Mouse (Mus musculus): ENCODE measurements around the gene Hspg2.

The Hspg2 gene

DNA sequence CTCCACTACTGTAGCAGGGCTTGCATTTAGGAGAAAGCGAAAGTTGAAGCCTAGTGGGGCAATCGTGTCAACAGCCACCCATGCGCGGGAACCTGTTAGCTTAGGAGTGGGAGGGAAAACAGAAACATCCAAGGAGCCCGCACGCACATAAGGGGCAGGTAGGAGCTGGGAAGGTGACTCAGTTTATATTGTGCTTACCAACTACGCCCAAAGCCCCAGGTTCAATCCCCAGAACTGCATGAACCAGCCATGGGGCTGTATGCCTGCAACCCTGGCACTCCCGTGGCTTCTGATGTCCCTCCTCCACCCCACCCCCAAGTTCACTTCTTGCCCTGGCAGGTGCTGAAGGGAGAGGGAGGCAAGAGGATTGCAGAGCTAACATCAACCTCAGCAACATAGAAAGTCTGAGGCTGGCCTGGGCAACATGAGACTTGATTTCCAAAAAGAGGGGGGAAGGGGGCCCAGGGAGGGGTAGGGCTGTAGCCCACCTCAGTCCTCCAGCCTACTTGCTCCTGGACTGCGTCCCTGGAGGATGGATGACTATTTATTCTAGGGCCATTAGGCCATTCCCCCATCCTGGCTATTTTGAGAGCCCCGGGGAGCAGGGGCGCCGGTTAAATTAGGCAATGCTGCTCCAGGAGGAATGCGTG is 12.9 kb downstream of the Hspg2 start:
- DNase-seq: no peak

DNA sequence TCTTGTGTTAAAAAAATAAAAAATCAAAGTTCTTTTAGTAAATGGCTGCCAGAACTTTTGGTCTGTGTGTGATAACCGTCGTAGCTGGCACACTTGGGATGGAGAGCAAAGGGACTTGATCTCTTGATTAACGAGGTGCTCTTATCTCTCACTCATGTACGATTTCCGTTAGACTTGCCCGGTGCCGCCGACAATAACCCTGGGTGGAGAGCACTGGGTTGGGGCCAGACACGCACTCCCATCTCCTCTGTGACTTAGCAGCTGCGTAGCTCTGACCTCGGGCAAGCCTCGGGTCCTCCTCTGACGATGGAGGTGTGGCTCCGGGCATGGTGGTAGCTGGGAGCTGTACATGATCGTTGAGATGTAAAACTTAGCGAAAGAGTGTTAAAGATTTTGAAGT is 15.3 kb downstream of the Hspg2 start:
- DNase-seq: no peak

DNA sequence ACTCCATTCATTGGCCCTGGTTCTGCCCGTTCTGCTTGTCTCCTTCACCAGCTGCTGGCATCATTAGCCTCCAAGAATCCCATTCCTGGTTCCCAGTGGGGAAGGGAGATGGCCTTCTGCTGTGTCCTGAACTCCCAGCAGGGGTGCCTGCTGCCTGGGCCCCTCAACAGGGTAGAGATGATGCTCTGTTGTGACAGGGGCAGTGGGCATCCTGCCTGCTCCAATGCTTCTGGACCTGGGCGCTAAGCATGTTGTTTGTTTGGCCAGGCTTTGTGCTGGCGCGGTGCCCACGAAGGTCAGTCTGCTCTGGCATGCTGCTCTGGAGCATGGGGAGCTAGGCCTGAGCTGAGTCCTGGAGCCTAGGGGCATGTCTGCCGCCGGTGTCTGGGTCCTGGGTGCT is 16.0 kb downstream of the Hspg2 start:
- peak; percentile 94 for DNase-seq

DNA sequence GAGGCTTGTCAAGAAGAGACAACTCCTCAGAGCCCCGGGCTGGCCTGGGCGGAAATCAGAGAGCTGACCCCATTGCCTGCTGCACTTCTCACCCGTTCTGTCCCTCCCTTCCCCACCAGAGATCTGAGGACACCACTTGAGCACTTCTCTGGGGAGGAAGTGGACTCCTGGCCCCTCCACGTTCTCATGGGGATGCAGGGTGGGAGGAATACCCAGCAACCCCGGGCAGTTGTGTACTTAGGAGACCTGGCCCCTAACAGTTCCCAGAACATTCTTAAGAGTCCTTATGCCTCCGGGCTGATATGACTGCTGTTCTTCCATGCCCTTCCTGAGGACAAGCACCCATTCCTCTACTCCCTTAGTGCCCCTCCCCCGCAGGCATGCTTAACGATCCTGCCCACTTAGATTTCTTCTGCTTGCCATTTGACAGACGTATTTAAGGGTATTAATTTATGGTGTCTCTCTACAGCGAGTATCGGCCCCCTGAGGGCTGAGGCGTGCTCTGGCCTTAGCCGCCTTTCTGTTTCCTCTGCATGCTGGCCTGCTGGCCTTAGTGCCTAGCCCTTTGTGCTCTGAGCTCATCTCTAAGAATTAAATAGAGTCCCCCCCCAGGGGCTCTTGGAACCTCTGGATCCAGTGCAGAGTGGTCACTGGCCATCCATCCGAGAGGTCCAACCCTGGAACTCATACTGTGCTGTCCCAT is 16.8 kb downstream of the Hspg2 start:
- DNase-seq: no peak

- no peak for DNase-seq
These were observed 17.8 kb downstream of the Hspg2 start for GRCm38 (mm10) chr4:137486081-137487014.

DNA sequence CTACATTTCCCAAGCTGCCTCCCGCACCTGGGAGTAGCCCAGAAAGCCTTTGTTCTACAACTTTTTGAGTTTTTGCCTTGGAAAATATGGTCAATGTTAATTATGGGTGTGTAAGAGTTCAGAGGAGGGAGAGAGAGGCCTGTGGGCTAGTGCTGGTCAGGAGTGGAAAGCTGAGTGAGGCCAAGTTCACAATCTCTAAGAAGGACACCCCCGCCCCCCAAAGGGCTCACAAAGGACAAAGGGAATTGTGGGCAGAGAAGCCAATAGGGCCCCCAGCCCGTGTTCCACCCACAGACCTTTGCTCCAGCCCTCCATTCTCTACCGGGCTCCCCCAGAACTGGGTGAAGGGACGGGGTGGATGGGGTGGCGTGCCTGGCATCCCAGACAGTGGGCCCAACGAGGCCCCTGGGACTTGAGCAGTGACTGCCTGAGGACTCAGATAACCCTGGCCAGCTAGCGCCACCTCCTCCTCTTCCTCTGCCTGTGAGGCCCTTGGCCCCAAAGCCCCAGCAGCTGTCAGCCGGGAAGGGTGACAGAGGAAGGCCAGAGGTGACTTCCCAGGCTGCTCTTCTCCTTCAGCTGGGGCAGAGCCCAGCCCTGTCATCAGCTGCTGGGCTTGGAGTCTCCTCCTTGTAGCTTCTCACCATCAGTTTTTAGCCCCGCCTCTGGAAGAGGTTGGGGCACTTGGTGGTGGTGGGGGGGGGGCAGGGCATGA is 18.9 kb downstream of the Hspg2 start:
- DNase-seq: no peak

DNA sequence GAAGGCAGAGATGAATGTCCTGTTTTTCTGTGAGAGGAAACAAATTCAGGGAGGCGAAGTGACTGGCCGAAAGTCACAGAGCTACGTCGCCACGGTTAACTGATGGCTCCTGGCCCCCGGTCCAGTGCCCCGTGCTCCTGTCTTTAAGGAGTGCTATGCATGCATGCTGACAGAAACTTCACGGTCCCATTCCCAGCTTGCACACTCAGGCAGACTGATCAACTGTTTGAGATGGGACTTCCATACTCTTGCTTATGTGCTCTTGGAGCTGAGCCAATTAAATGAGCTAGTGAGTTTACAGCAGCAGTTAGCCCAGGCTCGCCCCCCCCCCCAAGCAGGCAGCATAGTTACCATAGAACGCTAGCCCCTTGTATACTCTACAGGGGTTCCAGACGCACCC is 19.5 kb downstream of the Hspg2 start:
- no peak for DNase-seq

DNA sequence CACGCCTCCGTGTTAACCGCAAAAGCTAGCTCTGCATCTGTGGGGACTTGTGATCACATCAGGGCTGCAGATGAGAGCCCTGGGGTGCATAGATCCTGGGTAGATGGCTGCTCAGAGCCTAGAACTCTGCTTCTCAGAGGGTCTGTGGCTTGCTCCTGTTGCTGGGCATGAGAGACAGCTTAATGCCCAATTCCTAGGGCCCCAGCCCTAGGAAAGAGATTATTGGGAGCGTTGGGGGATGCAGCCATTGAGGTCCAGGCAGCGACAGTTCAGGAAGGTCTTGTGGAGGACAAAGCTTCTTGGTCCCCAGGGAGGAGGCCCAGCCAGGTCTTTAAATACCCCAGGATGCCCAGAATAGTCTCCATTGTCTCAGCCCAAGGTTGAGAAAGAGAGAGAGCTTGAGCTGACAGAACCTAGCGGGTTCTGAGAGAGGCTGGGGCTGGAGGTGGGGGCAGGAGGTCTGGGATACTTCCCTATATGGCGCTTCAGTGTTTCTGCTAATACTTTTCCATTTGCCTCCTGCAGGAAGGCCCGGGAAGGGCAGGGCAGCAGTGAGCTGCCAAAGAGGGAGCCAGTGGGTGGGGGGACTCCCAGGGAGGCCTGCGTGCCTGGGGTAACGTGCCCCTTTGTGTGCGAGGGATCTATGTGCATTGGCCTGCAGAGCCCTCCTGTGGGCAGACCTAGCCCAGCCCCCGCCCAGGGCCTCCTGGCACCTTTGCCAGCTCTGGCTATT is 20.2 kb downstream of the Hspg2 start:
- DNase-seq: no peak

GRCm38 (mm10) chr4:137489996-137490395 is 21.4 kb downstream of the Hspg2 start:
- no peak for DNase-seq

- DNase-seq: no peak
These were observed 24.0 kb downstream of the Hspg2 start for GRCm38 (mm10) chr4:137492563-137492962.

DNA sequence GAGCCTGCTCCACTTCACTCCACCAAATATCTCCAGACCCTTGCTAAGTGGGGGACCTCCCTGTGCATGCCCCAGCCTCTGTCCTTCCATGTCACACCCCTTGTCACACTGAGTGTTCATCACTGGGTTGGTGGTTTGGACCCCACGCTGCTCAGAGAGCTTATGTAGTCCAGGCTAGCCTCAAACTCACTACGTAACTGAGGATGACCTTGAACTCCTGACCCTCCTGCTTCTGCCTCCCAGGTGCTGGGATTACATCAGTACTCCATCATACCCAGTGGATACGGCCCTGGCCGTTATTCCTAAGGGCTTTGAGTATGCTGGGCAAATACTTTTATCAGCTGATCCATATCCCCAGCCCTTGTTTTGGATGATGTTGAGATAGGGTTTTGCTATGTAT is 24.6 kb downstream of the Hspg2 start:
- no peak for DNase-seq

- no peak for DNase-seq
These were observed 26.4 kb downstream of the Hspg2 start for GRCm38 (mm10) chr4:137494751-137495500.

DNA sequence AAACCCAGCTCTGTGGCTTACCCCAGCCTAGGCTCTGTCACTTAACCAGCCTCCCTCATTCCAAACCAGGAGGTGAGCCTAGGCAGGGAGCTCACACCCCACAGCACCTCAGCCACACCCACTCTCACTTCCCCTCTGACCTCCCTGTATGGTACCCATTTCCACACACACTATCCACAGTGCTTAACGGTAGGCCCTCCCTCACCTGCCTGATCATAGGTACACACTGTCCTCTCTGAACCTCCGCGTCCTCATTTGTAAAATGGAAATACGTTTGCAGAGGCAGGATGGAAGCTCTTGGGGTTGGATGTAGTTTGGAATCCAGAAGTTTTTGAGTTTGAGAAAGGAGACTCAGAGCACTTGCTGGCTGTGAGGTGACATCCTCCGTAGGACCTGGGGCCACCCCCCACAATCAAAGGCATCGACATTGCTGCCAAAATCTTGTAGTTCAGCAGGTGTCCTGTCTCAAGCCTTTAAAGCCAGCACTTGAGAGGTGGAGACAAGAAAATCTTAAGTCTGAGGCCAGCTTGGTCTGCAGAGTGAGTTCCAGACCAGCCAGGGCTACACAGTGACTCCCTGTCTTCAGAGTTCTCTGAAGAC is 27.0 kb downstream of the Hspg2 start:
- no peak for DNase-seq

GRCm38 (mm10) chr4:137497367-137497766 is 28.8 kb downstream of the Hspg2 start:
- DNase-seq: no peak

DNA sequence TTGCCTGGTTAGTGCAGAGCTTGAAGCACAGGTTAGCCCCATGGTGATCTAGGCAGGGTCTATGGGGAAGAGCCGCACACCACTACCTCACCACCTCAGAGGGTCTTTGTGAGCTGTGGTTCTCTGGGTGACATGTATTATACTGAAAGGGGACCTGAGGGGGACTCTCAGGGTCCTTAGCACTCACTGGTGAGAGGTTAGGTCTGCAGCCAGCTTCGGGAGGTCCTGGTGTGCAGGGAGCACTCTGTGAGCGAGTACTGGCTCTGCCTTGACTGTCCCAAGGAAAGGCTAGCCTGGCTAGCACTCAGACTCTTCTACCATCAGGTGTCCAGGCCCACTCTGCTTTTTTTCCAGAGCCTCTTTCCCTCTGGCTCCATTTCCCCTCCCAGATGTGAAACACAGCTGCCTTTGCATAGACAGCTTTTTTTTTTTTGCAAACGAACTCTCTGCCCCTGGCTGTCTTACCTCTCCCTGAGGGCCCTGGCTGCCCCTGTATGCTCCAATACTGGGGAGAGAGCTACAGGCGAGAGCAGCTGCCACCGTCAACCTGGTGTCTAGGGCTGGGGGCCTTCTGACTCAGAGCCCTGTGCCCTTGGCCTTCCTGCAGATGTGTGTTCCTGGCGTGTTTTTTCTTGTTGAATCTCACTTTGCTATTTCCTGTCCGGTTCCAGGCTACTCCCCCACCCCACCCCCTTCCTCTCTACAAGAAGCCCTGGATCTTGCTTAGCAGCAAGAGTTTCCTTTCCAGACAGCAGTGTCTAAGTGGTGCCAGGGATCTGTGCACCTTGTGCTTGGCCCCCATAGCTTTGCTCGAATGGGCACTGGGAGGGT is 29.5 kb downstream of the Hspg2 start:
- DNase-seq: no peak

DNA sequence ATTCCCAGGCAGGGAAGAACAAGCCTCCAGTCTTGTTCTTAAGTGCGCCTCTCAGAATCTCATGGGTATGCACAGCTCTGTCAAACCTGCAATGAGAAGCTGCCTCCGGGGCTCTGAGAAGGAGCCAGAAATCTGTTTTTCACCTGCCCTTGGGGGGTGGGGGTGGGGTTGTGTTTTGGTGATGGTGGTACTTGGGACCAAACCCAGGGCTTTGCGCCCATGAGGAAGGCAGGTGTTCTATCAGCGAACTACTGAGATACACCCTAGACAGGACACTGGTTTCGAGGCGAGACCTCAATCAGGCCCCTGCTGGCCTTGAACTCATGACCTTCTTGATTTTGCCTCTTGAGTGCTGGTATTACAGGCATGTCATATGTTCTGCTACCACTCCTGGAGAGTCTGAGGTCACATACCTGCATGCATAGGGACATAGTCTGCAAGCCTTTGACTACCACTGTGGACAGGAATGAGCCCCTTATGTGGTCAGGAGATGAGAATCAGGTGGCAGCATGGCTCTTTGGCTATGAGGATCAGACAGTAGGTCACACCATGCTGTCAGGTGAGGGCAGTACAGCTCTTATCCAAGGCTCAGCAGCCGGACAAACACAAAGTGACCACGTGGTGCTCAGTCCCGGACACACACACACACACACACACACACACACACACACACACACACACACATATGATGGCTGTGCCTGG is 30.5 kb downstream of the Hspg2 start:
- DNase-seq: no peak

- no peak for DNase-seq
These were observed 31.6 kb downstream of the Hspg2 start for GRCm38 (mm10) chr4:137500149-137500548.

DNA sequence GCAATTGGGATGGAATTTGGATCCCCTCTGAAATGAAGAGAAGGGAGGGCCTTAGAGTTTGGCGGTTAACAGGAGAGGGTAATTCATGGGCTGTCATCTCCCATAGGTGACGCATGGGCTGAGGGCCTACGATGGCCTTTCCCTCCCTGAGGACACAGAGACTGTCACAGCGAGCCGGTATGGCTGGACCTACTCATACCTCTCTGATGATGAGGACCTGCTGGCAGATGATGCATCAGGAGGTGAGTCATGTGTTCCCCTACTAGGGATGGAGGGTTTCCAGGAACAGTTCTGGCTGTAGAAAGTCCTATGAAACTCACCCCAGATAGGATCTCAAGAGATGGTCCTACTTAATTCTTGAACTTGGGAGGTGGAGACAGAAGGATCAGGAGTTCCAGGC is 32.4 kb downstream of the Hspg2 start:
- no peak for DNase-seq

DNA sequence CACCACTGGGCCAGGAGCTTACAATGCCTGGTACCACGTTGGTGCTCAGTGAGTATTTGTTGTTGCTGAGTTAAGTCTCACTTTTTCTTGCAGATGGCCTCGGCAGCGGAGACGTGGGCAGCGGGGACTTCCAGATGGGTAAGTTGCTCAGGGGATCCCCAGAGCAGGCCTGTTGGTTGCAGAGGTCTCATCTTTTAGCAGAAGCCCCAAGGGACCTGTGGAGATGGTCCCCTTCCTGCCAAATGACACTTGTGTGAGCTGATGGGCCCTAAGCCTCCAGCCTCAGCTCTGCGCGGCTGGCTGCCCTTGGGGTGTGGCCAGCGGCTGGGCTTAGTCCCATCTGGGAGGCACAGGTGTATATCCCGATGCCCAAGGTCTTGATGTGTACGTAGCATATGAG is 33.6 kb downstream of the Hspg2 start:
- no peak for DNase-seq

DNA sequence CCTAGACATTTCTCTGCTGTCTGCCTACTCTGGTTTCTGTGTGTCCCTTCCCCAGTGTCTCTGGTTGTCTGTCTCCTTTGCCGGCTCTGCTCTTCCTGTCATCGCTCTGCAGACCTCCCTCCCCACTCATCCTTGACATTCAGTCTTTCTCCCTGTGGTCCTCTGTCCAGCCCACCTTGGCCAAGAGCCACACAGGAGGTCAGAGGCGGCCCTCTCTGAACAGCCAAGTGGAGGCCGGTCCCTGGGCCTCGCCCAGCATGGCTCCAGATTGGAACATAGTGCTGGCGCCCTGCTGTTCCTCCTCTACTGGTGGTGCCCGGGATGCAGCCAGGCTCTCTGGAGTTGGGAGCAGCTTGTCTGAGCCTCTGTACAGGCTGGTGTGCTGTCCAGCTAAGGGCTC is 34.2 kb downstream of the Hspg2 start:
- no peak for DNase-seq

All from cerebellum, adult 9-11 months (tissue).